Mouse (Mus musculus): Measurements from ENCODE around the gene 4930470P17Rik. TPM values are rescaled to one million over a fixed set of nuclear protein-coding genes. Genes with fewer than 3 reads are reported as not detected.
"Not testable (repeated sequence)": the region's sequence is repeated elsewhere in the genome, so short reads cannot be mapped to it uniquely, and the experiment has no call there.

Gene 4930470P17Rik
- polyA plus RNA-seq, 1 experiment from 2014 or later, result not detected

DNA sequence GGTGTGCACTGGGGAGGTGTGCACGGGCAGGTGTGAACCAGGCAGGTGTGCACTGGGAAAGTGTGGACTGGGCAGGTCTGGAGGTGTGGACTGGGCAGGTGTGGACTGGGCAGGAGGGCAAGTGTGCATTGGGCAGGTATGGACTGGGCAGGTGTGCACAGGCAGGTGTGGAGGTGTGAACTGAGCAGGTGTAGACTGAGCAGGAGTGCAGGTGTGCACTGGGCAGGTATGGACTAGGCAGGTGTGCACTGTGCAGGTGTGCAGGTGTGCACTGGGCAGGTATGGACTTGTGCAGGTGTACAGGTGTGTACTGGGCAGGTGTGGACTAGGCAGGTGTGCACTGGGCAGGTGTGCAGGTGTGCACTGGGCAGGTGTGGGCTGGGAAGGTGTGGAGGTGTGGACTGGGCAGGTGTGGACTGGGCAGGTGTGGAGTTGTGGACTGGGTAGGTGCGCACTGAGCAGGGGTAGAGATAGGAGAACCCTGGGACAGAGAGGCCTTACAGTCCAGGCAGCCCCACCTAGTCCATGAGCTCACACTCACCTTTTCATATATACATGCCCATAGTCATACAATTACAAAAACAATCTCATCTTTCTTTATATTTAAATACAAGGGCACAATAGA lies 31.3 kb upstream of the 4930470P17Rik start:
- 92% methylated on average over 2 of the region's 2 CpGs for WGBS
- DNase-seq (ENCODE audit: low spot score) (no peak), ATAC-seq (replicated peaks; ENCODE audit: low FRiP score, low read depth) (no peak; the same call in 1 of the 2 replicates)

GRCm38 (mm10) chr2:170632386-170632785 lies 30.6 kb upstream of the 4930470P17Rik start:
- ATAC-seq (replicated peaks; ENCODE audit: low FRiP score, low read depth), result no peak
- H3K36me3 ChIP-seq (ENCODE audit: insufficient read depth, low read length), result no peaks in the 10 kb centered on the region
- H3K9ac ChIP-seq (ENCODE audit: low read depth, low read length), result no peak overlapping the region
- H3K4me2 ChIP-seq (ENCODE audit: low read length), result no peak overlapping the region
- H3K27me3 ChIP-seq (ENCODE audit: insufficient read depth, low read length), result no peaks in the 10 kb centered on the region
- TF ChIP-seq CTCF (IDR thresholded peaks at IDR 0.05; ENCODE audit: low read depth), result no peak
- no peaks in the 10 kb centered on the region for H3K4me1 ChIP-seq (replicated peaks; ENCODE audit: insufficient read depth, low read length)
- no peak overlapping the region for H3K4me3 ChIP-seq (replicated peaks; ENCODE audit: low read depth, low read length)
- H3K9me3 ChIP-seq (replicated peaks; ENCODE audit: low read length), result no peaks in the 10 kb centered on the region
- DNase-seq (ENCODE audit: low spot score), result no peak
- H3K27ac ChIP-seq, result no peak overlapping the region

More for the DNA sequence above, 31.3 kb upstream of the 4930470P17Rik start:
- no peak overlapping the region for H3K4me3 ChIP-seq (replicated peaks; ENCODE audit: low read depth, low read length)
- H3K27ac ChIP-seq, result no peak overlapping the region
- H3K4me1 ChIP-seq (replicated peaks; ENCODE audit: insufficient read depth, low read length), result no peaks in the 10 kb centered on the region
- no peak for TF ChIP-seq CTCF (IDR thresholded peaks at IDR 0.05; ENCODE audit: low read depth)
- H3K36me3 ChIP-seq (ENCODE audit: insufficient read depth, low read length), result no peaks in the 10 kb centered on the region
- H3K9me3 ChIP-seq (replicated peaks; ENCODE audit: low read length), result no peaks in the 10 kb centered on the region
- H3K9ac ChIP-seq (ENCODE audit: low read depth, low read length), result no peak overlapping the region
- no peaks in the 10 kb centered on the region for H3K27me3 ChIP-seq (ENCODE audit: insufficient read depth, low read length)
- no peak overlapping the region for H3K4me2 ChIP-seq (ENCODE audit: low read length)

DNA sequence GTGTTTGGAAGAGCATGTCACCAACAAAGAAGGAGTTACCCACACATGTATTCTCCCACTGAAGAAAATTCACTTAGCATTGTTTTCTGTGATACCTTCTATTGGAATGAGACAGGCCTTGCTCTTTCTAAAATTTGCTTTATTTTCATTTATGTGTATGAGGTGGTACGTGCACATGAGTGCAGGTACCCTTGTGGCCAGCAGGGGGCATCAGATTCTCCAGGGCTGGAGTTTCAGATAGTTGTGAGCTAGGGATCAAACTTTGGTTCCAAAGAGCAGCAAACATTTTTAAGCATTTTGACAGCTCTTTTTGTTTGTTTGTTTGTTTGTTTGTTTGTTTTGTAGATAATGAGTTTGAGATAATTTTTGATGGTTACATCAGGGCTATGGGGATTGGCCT lies 29.6 kb upstream of the 4930470P17Rik start:
- ATAC-seq (replicated peaks; ENCODE audit: low FRiP score, low read depth) (no peak), DNase-seq (ENCODE audit: low spot score) (no peak)
- Histone ChIP-seq H3K4me2 (ENCODE audit: low read length) (no peak overlapping the region), H3K9ac (ENCODE audit: low read depth, low read length) (no peak overlapping the region), H3K27ac (no peak overlapping the region), H3K36me3 (ENCODE audit: insufficient read depth, low read length) (no peaks in the 10 kb centered on the region), H3K4me3 (replicated peaks; ENCODE audit: low read depth, low read length) (no peak overlapping the region), H3K4me1 (replicated peaks; ENCODE audit: insufficient read depth, low read length) (no peaks in the 10 kb centered on the region), H3K27me3 (ENCODE audit: insufficient read depth, low read length) (no peaks in the 10 kb centered on the region), H3K9me3 (replicated peaks; ENCODE audit: low read length) (no peaks in the 10 kb centered on the region)
- WGBS, result 98% methylated on average over 1 of the region's 1 CpGs
- no peak for TF ChIP-seq CTCF (IDR thresholded peaks at IDR 0.05; ENCODE audit: low read depth)

GRCm38 (mm10) chr2:170630553-170630952 lies 28.7 kb upstream of the 4930470P17Rik start:
- WGBS, result 50% methylated on average over 11 of the region's 11 CpGs
- TF ChIP-seq CTCF (IDR thresholded peaks at IDR 0.05; ENCODE audit: low read depth), result no peak
- Histone ChIP-seq H3K27me3 (ENCODE audit: insufficient read depth, low read length) (no peaks in the 10 kb centered on the region), H3K4me2 (ENCODE audit: low read length) (no peak overlapping the region), H3K36me3 (ENCODE audit: insufficient read depth, low read length) (no peaks in the 10 kb centered on the region), H3K9me3 (replicated peaks; ENCODE audit: low read length) (no peaks in the 10 kb centered on the region), H3K4me3 (replicated peaks; ENCODE audit: low read depth, low read length) (no peak overlapping the region), H3K4me1 (replicated peaks; ENCODE audit: insufficient read depth, low read length) (no peaks in the 10 kb centered on the region), H3K27ac (no peak overlapping the region), H3K9ac (ENCODE audit: low read depth, low read length) (no peak overlapping the region)
- DNase-seq (ENCODE audit: low spot score), result peak; percentile 38
- ATAC-seq (replicated peaks; ENCODE audit: low FRiP score, low read depth), result no peak

- not testable (repeated sequence) for H3K9ac ChIP-seq (ENCODE audit: low read depth, low read length); H3K4me2 ChIP-seq (ENCODE audit: low read length); DNase-seq (ENCODE audit: low spot score); H3K36me3 ChIP-seq (ENCODE audit: insufficient read depth, low read length); H3K4me1 ChIP-seq (replicated peaks; ENCODE audit: insufficient read depth, low read length); H3K27me3 ChIP-seq (ENCODE audit: insufficient read depth, low read length); H3K4me3 ChIP-seq (replicated peaks; ENCODE audit: low read depth, low read length); H3K27ac ChIP-seq; H3K9me3 ChIP-seq (replicated peaks; ENCODE audit: low read length); ATAC-seq (replicated peaks; ENCODE audit: low FRiP score, low read depth)
- 85% methylated on average over 11 of the region's 11 CpGs for WGBS
Measured at GRCm38 (mm10) chr2:170627991-170628390, 26.2 kb upstream of the 4930470P17Rik start.

DNA sequence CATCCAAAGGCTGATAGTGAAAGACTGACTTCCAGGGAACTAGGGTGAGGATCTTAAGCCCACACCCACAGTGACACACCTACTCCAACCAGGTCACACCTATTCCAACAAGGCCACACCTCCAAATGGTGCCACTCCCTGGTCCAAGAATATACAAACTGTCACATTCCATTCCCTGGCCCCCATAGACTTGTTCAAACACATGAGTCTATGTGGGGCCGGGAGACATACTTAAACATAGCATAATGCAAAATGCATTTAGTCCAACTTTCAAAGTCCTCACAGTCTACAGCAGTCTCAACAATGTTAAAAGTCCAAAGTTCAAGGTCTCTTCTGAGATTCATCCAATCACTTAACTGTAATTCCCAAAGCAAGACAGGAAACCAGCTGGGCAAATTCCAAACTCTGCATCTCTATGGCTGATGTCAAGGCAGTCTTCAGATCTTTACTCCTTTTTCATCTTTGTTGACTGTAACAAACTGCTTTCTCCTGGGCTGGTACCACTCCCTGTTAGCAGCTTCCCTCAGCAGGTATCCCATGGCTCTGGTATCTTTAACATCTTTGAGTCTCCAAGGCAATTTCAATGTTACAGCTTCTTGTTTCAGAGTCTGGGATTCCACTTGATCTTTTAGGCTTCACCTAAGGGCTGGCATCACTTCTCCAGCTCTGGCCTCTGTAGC lies 22.5 kb upstream of the 4930470P17Rik start:
- H3K4me3 ChIP-seq (replicated peaks; ENCODE audit: low read depth, low read length); H3K36me3 ChIP-seq (ENCODE audit: insufficient read depth, low read length); H3K4me1 ChIP-seq (replicated peaks; ENCODE audit: insufficient read depth, low read length); DNase-seq (ENCODE audit: low spot score); H3K27me3 ChIP-seq (ENCODE audit: insufficient read depth, low read length); H3K4me2 ChIP-seq (ENCODE audit: low read length); H3K27ac ChIP-seq; H3K9ac ChIP-seq (ENCODE audit: low read depth, low read length); H3K9me3 ChIP-seq (replicated peaks; ENCODE audit: low read length); ATAC-seq (replicated peaks; ENCODE audit: low FRiP score, low read depth): not testable (repeated sequence)
- WGBS, result 92% methylated on average over 1 of the region's 1 CpGs

Measured in kidney, postnatal 0 days (tissue).